Mouse (Mus musculus) kidney, postnatal 25 days (tissue): Measurements from ENCODE around the gene Gars.

ENCODE experiments used
- DNase-seq, 2 experiments: peaks; one replicate each; pipeline ENCODE4 v3.0.0; 2021; ENCODE audit warnings: mixed read lengths in 2 of 2

The Gars gene

DNA sequence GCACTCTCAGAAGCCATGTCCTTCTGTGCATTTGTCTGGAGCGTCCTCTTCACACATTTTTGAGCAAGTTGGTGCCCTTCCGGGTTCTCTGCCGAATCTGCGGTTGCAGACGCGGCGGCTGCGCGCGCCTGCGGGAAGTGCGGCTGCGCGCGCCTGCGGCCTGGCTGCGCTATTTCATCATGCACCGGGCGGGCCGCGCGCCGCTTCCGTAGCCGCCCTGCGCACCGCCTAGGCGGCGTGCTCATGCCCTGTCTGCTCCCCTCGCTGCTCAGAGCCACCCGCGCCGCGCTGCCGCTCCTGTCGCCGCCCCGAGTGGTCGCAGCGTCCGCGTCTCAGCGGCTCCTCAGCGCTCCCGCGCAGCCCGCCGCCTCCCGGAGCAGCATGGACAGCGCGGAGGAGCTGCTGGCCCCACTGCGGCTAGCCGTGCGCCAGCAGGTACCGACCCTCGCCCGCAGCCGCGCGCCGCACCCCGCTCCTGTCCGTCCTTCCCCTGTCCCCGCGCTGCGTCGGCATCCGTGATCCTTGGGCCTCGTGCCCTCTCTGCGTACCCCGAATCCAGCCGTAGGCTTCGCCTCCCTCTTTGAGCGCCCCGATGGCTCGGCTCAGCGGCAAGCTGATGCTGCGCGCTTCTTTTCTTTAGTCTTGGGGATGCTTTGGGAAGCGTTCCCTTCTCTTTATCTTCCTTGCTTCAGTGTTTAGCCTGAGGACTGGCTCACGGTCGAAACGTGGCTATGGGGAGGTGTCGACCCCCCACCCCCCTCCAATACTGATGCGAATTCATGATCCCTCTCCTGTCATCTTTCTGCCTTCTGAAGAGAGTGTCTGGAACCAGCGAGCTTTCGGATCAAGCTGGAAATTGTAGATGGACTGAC, at the start of gene Gars:
Gene Gars, plus strand, starts transcription at position 209 of the 872 bp plus-strand sequence.
- peak; percentile 84 to 93 for DNase-seq

- peak in 1 of 2 experiments; percentile 31 for DNase-seq
Observed at GRCm38 (mm10) chr6:54988141-54988540, 49.7 kb upstream of the Gars start.

- DNase-seq = no peak
Observed at GRCm38 (mm10) chr6:54991189-54991588, 46.6 kb upstream of the Gars start.

GRCm38 (mm10) chr6:54992141-54992540, 45.7 kb upstream of the Gars start:
- peak in 1 of 2 experiments; percentile 23 for DNase-seq

DNA sequence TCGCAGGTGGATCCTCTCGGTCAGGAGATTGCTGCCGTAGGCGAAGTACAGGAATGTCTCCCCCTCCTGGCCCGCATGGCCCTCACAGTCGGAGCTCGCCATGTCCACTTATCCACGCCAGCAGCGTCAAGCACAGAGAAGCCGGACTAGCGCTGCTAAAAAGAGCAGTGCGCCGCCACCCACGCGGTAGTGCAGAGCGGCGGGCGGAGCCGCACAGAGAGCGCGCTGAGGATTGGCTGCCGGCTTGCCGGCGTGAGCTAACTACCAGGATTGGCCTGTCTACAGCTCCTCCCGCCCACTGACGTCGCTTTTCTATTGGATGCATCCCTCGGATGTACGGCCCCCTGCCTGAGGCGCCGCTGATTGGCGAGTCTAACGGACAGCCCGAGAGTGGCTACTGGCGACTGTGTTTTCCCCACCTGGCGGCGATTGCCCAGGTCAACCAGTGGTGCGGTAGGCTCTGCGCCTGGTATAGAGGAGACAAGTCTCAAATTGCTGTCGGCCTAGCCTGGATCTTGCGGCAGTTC, 45.0 kb upstream of the Gars start, which contains the start of gene Ggct:
Gene Ggct, minus strand, starts transcription at position 217 of the 527 bp plus-strand sequence.
- DNase-seq = peak; percentile 98 to 99

DNA sequence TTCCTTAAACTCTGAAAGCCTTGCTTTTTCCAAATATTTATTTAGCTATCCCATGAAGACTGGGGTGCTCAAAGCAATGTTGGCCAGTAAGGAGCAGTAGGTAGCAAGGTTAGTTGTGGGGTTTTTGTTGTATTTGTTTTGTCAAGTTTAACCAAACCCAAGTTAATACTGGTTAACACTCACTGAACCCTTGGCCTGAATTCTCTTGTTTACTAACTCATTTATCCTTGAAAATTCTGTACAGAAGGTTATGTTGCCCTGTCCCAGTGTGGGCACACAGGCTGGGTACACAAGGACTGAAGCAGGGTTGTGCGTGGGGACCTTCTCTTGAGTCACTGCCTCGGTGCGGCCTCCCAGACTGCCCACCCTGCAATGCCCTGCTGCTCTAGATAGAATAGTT, 41.4 kb upstream of the Gars start:
- no peak for DNase-seq

DNA sequence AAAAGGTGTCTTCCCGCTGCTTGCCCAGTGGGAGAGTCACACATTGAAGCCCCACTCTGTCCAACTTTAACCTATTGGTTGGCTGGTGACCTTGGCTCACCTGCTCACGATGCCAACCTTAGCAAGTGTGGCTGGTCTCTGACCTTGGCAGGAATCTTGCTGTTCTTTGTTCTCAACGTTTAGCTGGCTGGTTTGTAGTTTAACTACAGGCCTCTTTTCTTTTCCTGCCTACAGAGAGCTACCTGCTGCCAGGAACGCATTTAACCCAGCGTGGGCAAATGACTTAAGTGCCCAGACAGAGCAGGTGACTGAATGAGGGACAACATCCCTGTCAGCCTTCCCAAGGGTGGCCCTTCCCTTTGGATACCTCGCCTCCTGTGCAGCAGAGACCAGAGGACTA, 40.1 kb upstream of the Gars start:
- peak; percentile 66 to 81 for DNase-seq

GRCm38 (mm10) chr6:55001320-55001719, 36.5 kb upstream of the Gars start:
- DNase-seq = no peak

DNA sequence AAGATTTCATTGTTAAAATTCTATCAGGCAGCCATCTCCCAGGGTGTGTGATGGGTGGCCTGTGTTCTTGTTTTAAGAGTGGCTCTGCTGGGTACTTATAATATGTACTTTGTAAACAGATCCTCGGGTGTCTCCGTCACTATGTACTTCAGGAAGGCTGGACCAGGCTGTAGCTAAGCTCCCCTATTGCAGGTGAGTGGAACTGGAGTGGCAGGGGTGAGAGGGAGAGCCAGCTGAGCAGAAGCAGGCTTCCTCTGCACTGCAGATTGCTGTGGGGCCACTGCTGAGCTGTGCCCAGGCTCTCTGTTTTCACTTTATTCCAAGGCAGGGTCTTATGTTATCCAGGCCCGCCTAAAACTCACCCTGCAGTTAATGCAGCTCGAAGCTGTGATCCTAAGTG, 35.4 kb upstream of the Gars start:
- no peak for DNase-seq

GRCm38 (mm10) chr6:55003559-55003958, 34.2 kb upstream of the Gars start:
- no peak for DNase-seq

GRCm38 (mm10) chr6:55008401-55008800, 29.4 kb upstream of the Gars start:
- DNase-seq = no peak

GRCm38 (mm10) chr6:55009391-55010230, 28.2 kb upstream of the Gars start:
- no peak for DNase-seq

GRCm38 (mm10) chr6:55010330-55011091, 27.3 kb upstream of the Gars start:
- no peak for DNase-seq

GRCm38 (mm10) chr6:55012516-55012915, 25.3 kb upstream of the Gars start:
- no peak for DNase-seq

GRCm38 (mm10) chr6:55014184-55014583, 23.6 kb upstream of the Gars start:
- DNase-seq = no peak

- DNase-seq = peak; percentile 74 to 79
Observed at GRCm38 (mm10) chr6:55016236-55016635, 21.6 kb upstream of the Gars start.

- peak; percentile 71 to 75 for DNase-seq
Observed at GRCm38 (mm10) chr6:55016710-55017583, 20.9 kb upstream of the Gars start.

- no peak for DNase-seq
Observed at GRCm38 (mm10) chr6:55018417-55018816, 19.4 kb upstream of the Gars start.

GRCm38 (mm10) chr6:55021806-55022205, 16.0 kb upstream of the Gars start:
- DNase-seq = no peak

DNA sequence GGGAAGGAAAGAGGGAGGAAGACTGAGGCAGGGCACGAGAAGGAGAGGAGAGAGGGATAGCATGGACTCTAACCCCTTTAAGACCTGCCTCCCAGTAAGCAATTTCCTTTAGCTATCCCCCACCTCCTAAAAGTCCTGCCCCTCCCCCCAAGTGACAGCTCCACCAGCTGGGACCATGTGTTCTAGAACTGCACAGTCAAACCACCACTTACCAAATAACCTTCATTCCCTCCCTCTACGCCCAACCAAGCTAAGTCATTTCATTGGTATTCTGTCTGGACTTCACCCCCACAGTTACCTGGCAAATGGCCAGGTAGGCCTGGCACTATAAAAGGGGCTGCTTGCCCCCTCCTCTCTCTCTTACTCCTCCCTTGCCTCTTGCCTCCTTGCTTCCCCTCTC, 10.2 kb upstream of the Gars start:
- no peak for DNase-seq

- DNase-seq = no peak
Observed at GRCm38 (mm10) chr6:55036731-55037130, 1.1 kb upstream of the Gars start.
